Mouse (Mus musculus) embryo, embryonic 11.5 days (tissue): ENCODE data around the gene Rictor.
"Not testable (repeated sequence)": the region's sequence is repeated elsewhere in the genome, so short reads cannot be mapped to it uniquely, and the experiment has no call there.

ENCODE experiments used
- DNase-seq: peaks from one replicate; pipeline ENCODE4 v3.0.0-alpha.2; 2012; ENCODE audit warnings: low read depth, low spot score

Rictor gene

GRCm38 (mm10) chr15:6733076-6733475 is 24.9 kb downstream of the Rictor start:
- no peak for DNase-seq

- DNase-seq = no peak
Observed at GRCm38 (mm10) chr15:6739180-6739579, 31.0 kb downstream of the Rictor start.

GRCm38 (mm10) chr15:6742337-6743025 is 34.3 kb downstream of the Rictor start:
- no peak for DNase-seq

- no peak for DNase-seq
Observed at GRCm38 (mm10) chr15:6743723-6744122, 35.5 kb downstream of the Rictor start.

- not testable (repeated sequence) for DNase-seq
Observed at GRCm38 (mm10) chr15:6746301-6746983, 38.3 kb downstream of the Rictor start.

GRCm38 (mm10) chr15:6747001-6747400 is 38.8 kb downstream of the Rictor start:
- no peak for DNase-seq

- DNase-seq = no peak
Observed at GRCm38 (mm10) chr15:6754400-6754799, 46.2 kb downstream of the Rictor start.

GRCm38 (mm10) chr15:6772265-6772664 is 64.1 kb downstream of the Rictor start:
- no peak for DNase-seq

- no peak for DNase-seq
Observed at GRCm38 (mm10) chr15:6786212-6786611, 78.0 kb downstream of the Rictor start.

- DNase-seq = no peak
Observed at GRCm38 (mm10) chr15:6787236-6787635, 79.1 kb downstream of the Rictor start.

GRCm38 (mm10) chr15:6790011-6790410 is 81.8 kb downstream of the Rictor start:
- DNase-seq = no peak

- no peak for DNase-seq
Observed at GRCm38 (mm10) chr15:6791648-6792047, 83.5 kb downstream of the Rictor start.

- no peak for DNase-seq
Observed at GRCm38 (mm10) chr15:6792846-6793245, 84.7 kb downstream of the Rictor start.

GRCm38 (mm10) chr15:6801212-6801611 is 93.0 kb downstream of the Rictor start:
- DNase-seq = not testable (repeated sequence)

GRCm38 (mm10) chr15:6815807-6816206 is 107.6 kb downstream of the Rictor start:
- DNase-seq = no peak

GRCm38 (mm10) chr15:6840199-6840598 is 132.0 kb downstream of the Rictor start:
- DNase-seq = peak; percentile 2

- no peak for DNase-seq
Observed at GRCm38 (mm10) chr15:6849851-6850250, 141.7 kb downstream of the Rictor start.
